Mouse (Mus musculus) liver, embryonic 14.5 days (tissue): ENCODE measurements around the gene Fmnl3. TPM values are rescaled to one million over a fixed set of nuclear protein-coding genes. Genes with fewer than 3 reads are reported as not detected.
A peak's percentile ranks its signal among the peaks of the same experiment; 100 is the strongest.

Experiments
- ATAC-seq: fragments of 200-750 bp; cut with Nextera tagmentation; 2 replicates; pipeline ENCODE4 v1.8.0; 2017; ENCODE audit warnings: moderate number of reproducible peaks, mild to moderate bottlenecking, moderate library complexity; ENCODE audit not compliant: insufficient read depth
- DNase-seq, 3 experiments: peaks; one replicate each; pipeline ENCODE4 v3.0.0-alpha.2; 2012 to 2013; ENCODE audit warnings: low read depth in 3 of 3, low spot score in 3 of 3
- H3K27ac ChIP-seq: fragments of 300-500 bp; sonication (generic); 2 replicates; pipeline ENCODE4 v1.5.1; 2014; ENCODE audit warnings: moderate library complexity, mild to moderate bottlenecking, control low read depth, inconsistent platforms
- H3K27me3 ChIP-seq: fragments of 300-500 bp; sonication (generic); 2 replicates; pipeline ENCODE4 v1.6.1; 2014; ENCODE audit warnings: mild to moderate bottlenecking, low read length, moderate library complexity; ENCODE audit not compliant: control insufficient read depth, insufficient read depth
- H3K36me3 ChIP-seq: fragments of 300-500 bp; sonication (generic); replicated peaks from 2 replicates; pipeline ENCODE4 v1.6.1; 2014; ENCODE audit warnings: low read depth; ENCODE audit not compliant: control insufficient read depth, insufficient read depth
- H3K4me1 ChIP-seq, 2 experiments: fragments of 200-500 bp in 1 of 2; fragments of 300-500 bp in 1 of 2; sonication (generic) in 1 of 2; replicated peaks; 2 replicates each; pipeline ENCODE4 v1.6.1; 2012 to 2014; ENCODE audit warnings: antibody characterized with exemption in 1 of 2, inconsistent platforms in 1 of 2, low read length in 1 of 2; ENCODE audit not compliant: control insufficient read depth in 2 of 2, insufficient read depth in 2 of 2
- H3K4me2 ChIP-seq: fragments of 300-500 bp; sonication (generic); 2 replicates; pipeline ENCODE4 v1.6.1; 2014; ENCODE audit warnings: low read depth, mild to moderate bottlenecking, control low read depth, moderate library complexity
- H3K4me3 ChIP-seq, 2 experiments: fragments of 200-500 bp in 1 of 2; fragments of 300-500 bp in 1 of 2; sonication (generic) in 1 of 2; 2 replicates each; pipeline ENCODE4 v1.5.1; 2012 to 2014; ENCODE audit warnings: low read depth in 2 of 2, low read length in 2 of 2, mild to moderate bottlenecking in 2 of 2, control low read depth in 1 of 2, inconsistent platforms in 1 of 2, moderate library complexity in 1 of 2; ENCODE audit not compliant: insufficient read depth in 1 of 2
- H3K9ac ChIP-seq: fragments of 300-500 bp; sonication (generic); replicated peaks from 2 replicates; pipeline ENCODE4 v1.6.1; 2014; ENCODE audit warnings: mild to moderate bottlenecking, control low read depth, moderate library complexity
- H3K9me3 ChIP-seq: fragments of 300-500 bp; sonication (generic); 2 replicates; pipeline ENCODE4 v1.6.1; 2016; ENCODE audit warnings: low read length, mixed read lengths; ENCODE audit not compliant: control insufficient read depth
- CTCF ChIP-seq: IDR thresholded peaks from 2 replicates; pipeline ENCODE4 v1.5.1; 2016; ENCODE audit warnings: antibody characterized with exemption, low read depth, control low read depth
- EP300 ChIP-seq: IDR thresholded peaks from 2 replicates; pipeline ENCODE4 v1.6.1; 2016; ENCODE audit warnings: antibody characterized with exemption, low read depth
- WGBS: fragments of 180-500 bp; shearing (Covaris S2); extraction: QIAGEN DNeasy Blood & Tissue Kit; methylation state at CpG from one replicate; pipeline ENCODE4 v1.1.7; 2014; ENCODE audit not compliant: insufficient replicate concordance; 5-methylcytosine and 5-hydroxymethylcytosine counted together
- polyA plus RNA-seq, 2 experiments: library from polyadenylated mRNA; depleted of rRNA in 1 of 2; stranded (reverse) in 1 of 2; unstranded in 1 of 2; fragments of >200 nt; fragmentation: Nextera tagmentation in 1 of 2; extraction: Ambion mirVana in 1 of 2; gene quantifications; 2 replicates each; pipeline versions ENCODE4 v1.2.1 to v1.2.3; 2012 to 2014

Gene Fmnl3
- polyA plus RNA-seq, 2 experiments = 1.4 to 3.7 TPM

GRCm38 (mm10) chr15:99326959-99327358, 43.3 kb downstream of the Fmnl3 start:
- no peak overlapping the region for H3K9ac ChIP-seq
- H3K27me3 ChIP-seq = no peaks in the 10 kb centered on the region
- no peaks in the 10 kb centered on the region for H3K36me3 ChIP-seq
- H3K4me2 ChIP-seq = no peak overlapping the region
- DNase-seq (peak in 1 of 3 experiments; percentile 17), ATAC-seq (no peak)
- TF ChIP-seq EP300 (no peak), CTCF (peak; percentile 75)
- H3K27ac ChIP-seq = no peak overlapping the region
- H3K4me1 ChIP-seq = peaks cover 0 to 17% of the 10 kb centered on the region in 2 experiments; a peak in 2 of 4 replicates
- no peak overlapping the region for H3K4me3 ChIP-seq
- no peaks in the 10 kb centered on the region for H3K9me3 ChIP-seq
- WGBS = 59% methylated on average over 1 of the region's 1 CpGs

GRCm38 (mm10) chr15:99326407-99326806, 43.9 kb downstream of the Fmnl3 start:
- ATAC-seq = no peak

GRCm38 (mm10) chr15:99325598-99325997, 44.7 kb downstream of the Fmnl3 start:
- no peak overlapping the region for H3K4me3 ChIP-seq
- 0 out of 4 replicates have a peak, but pooled peaks cover 0 to 4% of the 10 kb centered on the region in 2 experiments for H3K4me1 ChIP-seq
- no peaks in the 10 kb centered on the region for H3K9me3 ChIP-seq
- no peaks in the 10 kb centered on the region for H3K27me3 ChIP-seq
- no peaks in the 10 kb centered on the region for H3K36me3 ChIP-seq
- no peak overlapping the region for H3K27ac ChIP-seq
- WGBS = 72% methylated on average over 6 of the region's 6 CpGs
- no peak overlapping the region for H3K4me2 ChIP-seq
- DNase-seq (no peak), ATAC-seq (no peak)
- H3K9ac ChIP-seq = no peak overlapping the region
- TF ChIP-seq CTCF = no peak
- TF ChIP-seq EP300 = no peak

More at GRCm38 (mm10) chr15:99326407-99326806, 43.9 kb downstream of the Fmnl3 start:
- Histone ChIP-seq H3K36me3 (no peaks in the 10 kb centered on the region), H3K4me3 (no peak overlapping the region), H3K27me3 (no peaks in the 10 kb centered on the region), H3K4me2 (no peak overlapping the region), H3K4me1 (peaks cover 0 to 11% of the 10 kb centered on the region in 2 experiments; a peak in 2 of 4 replicates), H3K27ac (no peak overlapping the region), H3K9me3 (no peaks in the 10 kb centered on the region), H3K9ac (no peak overlapping the region)
- no peak for TF ChIP-seq CTCF
- no peak for TF ChIP-seq EP300
- WGBS = 14% methylated on average over 2 of the region's 2 CpGs
- no peak for DNase-seq

GRCm38 (mm10) chr15:99324151-99324550, 46.1 kb downstream of the Fmnl3 start:
- TF ChIP-seq CTCF (no peak), EP300 (no peak)
- H3K27me3 ChIP-seq = no peaks in the 10 kb centered on the region
- H3K4me1 ChIP-seq = no peaks in the 10 kb centered on the region
- no peak overlapping the region for H3K9ac ChIP-seq
- H3K4me2 ChIP-seq = no peak overlapping the region
- no peak overlapping the region for H3K27ac ChIP-seq
- no peak overlapping the region for H3K4me3 ChIP-seq
- 64% methylated on average over 9 of the region's 9 CpGs for WGBS
- DNase-seq (no peak), ATAC-seq (no peak)
- H3K9me3 ChIP-seq = no peaks in the 10 kb centered on the region
- no peaks in the 10 kb centered on the region for H3K36me3 ChIP-seq

GRCm38 (mm10) chr15:99320978-99321377, 49.3 kb downstream of the Fmnl3 start:
- WGBS = 68% methylated on average over 9 of the region's 9 CpGs
- TF ChIP-seq CTCF (no peak), EP300 (no peak)
- Histone ChIP-seq H3K27me3 (no peaks in the 10 kb centered on the region), H3K9ac (no peak overlapping the region), H3K9me3 (no peaks in the 10 kb centered on the region), H3K4me2 (no peak overlapping the region), H3K27ac (no peak overlapping the region), H3K36me3 (no peaks in the 10 kb centered on the region), H3K4me3 (no peak overlapping the region), H3K4me1 (no peaks in the 10 kb centered on the region)
- ATAC-seq (no peak), DNase-seq (no peak)
